Mouse (Mus musculus) cerebellum, adult 9-10 months (tissue): ENCODE measurements around the gene Ttc1.
A peak's percentile ranks its signal among the peaks of the same experiment; 100 is the strongest.

ENCODE experiments used
- DNase-seq: peaks from one replicate; pipeline ENCODE4 v3.0.0; 2022

Ttc1 gene

GRCm38 (mm10) chr11:43700291-43700690 is 47.5 kb downstream of the Ttc1 start:
- no peak for DNase-seq

DNA sequence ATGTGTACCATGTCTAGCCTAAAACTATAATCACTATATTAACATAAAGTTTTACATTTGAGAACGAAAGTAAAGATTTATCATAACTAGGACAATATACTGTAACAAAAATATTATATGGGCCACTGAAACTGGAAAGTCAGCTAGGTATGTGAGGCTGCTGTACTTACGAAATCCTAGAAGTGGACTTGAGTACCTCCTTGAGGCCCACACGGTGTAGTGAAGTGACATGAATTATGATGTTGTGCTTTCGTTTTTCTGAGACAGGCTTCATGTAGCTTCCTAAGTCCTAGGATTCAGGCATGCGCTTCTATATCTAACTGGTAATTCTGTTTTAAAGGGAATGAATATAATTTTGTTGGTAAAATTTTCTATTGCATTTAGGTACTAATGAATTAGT is 49.2 kb downstream of the Ttc1 start:
- DNase-seq, result no peak

- DNase-seq, result no peak
These were observed 51.2 kb downstream of the Ttc1 start for GRCm38 (mm10) chr11:43696623-43697022.

GRCm38 (mm10) chr11:43688850-43689249 is 59.0 kb downstream of the Ttc1 start:
- peak; percentile 64 for DNase-seq

- peak; percentile 72 for DNase-seq
These were observed 65.2 kb downstream of the Ttc1 start for GRCm38 (mm10) chr11:43682415-43683217.

- DNase-seq, result peak; percentile 99
These were observed 66.1 kb downstream of the Ttc1 start, which contains the start of gene Pwwp2a for GRCm38 (mm10) chr11:43681472-43682414. Pwwp2a (plus strand) TSS chr11:43681998.
